Mouse (Mus musculus) intestine, embryonic 16.5 days (tissue): ENCODE measurements around the gene Ctnnbl1. TPM values are rescaled to one million over a fixed set of nuclear protein-coding genes. Genes with fewer than 3 reads are reported as not detected.

Source experiments
- ATAC-seq: fragments of 200-750 bp; cut with Nextera tagmentation; 2 replicates; pipeline ENCODE4 v1.8.0; 2017; ENCODE audit warnings: moderate TSS enrichment, moderate library complexity
- H3K27ac ChIP-seq: fragments of 300-500 bp; sonication (generic); 2 replicates; pipeline ENCODE4 v1.5.1; 2014; ENCODE audit warnings: mild to moderate bottlenecking, low read length
- H3K27me3 ChIP-seq: fragments of 300-500 bp; sonication (generic); replicated peaks from 2 replicates; pipeline ENCODE4 v1.6.1; 2014; ENCODE audit warnings: low read length, control low read depth, mixed read lengths; ENCODE audit not compliant: control insufficient read depth, insufficient read depth
- H3K36me3 ChIP-seq: fragments of 300-500 bp; sonication (generic); 2 replicates; pipeline ENCODE4 v1.6.1; 2014; ENCODE audit warnings: low read length, control low read depth; ENCODE audit not compliant: control insufficient read depth, insufficient read depth
- H3K4me1 ChIP-seq: fragments of 300-500 bp; sonication (generic); 2 replicates; pipeline ENCODE4 v1.6.1; 2014; ENCODE audit warnings: low read length, control low read depth, mixed read lengths; ENCODE audit not compliant: control insufficient read depth, insufficient read depth
- H3K4me2 ChIP-seq: fragments of 300-500 bp; sonication (generic); 2 replicates; pipeline ENCODE4 v1.6.1; 2014; ENCODE audit warnings: low read depth, low read length, control low read depth
- H3K4me3 ChIP-seq: fragments of 300-500 bp; sonication (generic); 2 replicates; pipeline ENCODE4 v1.5.1; 2014; ENCODE audit warnings: mild to moderate bottlenecking, low read length
- H3K9ac ChIP-seq: fragments of 300-500 bp; sonication (generic); 2 replicates; pipeline ENCODE4 v1.6.1; 2014; ENCODE audit warnings: low read depth, low read length
- H3K9me3 ChIP-seq: fragments of 300-500 bp; sonication (generic); 2 replicates; pipeline ENCODE4 v1.6.1; 2016; ENCODE audit warnings: low read length, control low read depth; ENCODE audit not compliant: control insufficient read depth
- WGBS: fragments of 180-500 bp; shearing (Covaris S2); extraction: QIAGEN DNeasy Blood & Tissue Kit; methylation state at CpG from one replicate; pipeline ENCODE4 v1.1.7; 2014; 5-methylcytosine and 5-hydroxymethylcytosine counted together
- polyA plus RNA-seq: library from polyadenylated mRNA; unstranded; fragments of >200 nt; fragmentation: Nextera tagmentation; extraction: Ambion mirVana; gene quantifications from 2 replicates; pipeline ENCODE4 v1.2.1, GENCODE M21; 2015

The Ctnnbl1 gene
- polyA plus RNA-seq, 1 experiment from 2014 or later: 48.2 TPM

GRCm38 (mm10) chr2:157810749-157811148, 73.5 kb downstream of the Ctnnbl1 start:
- no peak overlapping the region for H3K27ac ChIP-seq
- no peaks in the 10 kb centered on the region for H3K9me3 ChIP-seq
- no peak overlapping the region for H3K9ac ChIP-seq
- no peak overlapping the region for H3K4me3 ChIP-seq
- ATAC-seq: no peak
- H3K4me1 ChIP-seq: no peaks in the 10 kb centered on the region
- H3K27me3 ChIP-seq: no peaks in the 10 kb centered on the region
- 65% methylated on average over 1 of the region's 1 CpGs for WGBS
- H3K4me2 ChIP-seq: no peak overlapping the region
- no peaks in the 10 kb centered on the region for H3K36me3 ChIP-seq

- H3K36me3 ChIP-seq: no peaks in the 10 kb centered on the region
- no peak for ATAC-seq
- WGBS: 89% methylated on average over 4 of the region's 4 CpGs
- H3K27me3 ChIP-seq: no peaks in the 10 kb centered on the region
- no peak overlapping the region for H3K9ac ChIP-seq
- H3K4me3 ChIP-seq: no peak overlapping the region
- H3K4me1 ChIP-seq: no peaks in the 10 kb centered on the region
- no peak overlapping the region for H3K4me2 ChIP-seq
- no peaks in the 10 kb centered on the region for H3K9me3 ChIP-seq
- H3K27ac ChIP-seq: no peak overlapping the region
Observed at GRCm38 (mm10) chr2:157813121-157813520, 75.9 kb downstream of the Ctnnbl1 start.

DNA sequence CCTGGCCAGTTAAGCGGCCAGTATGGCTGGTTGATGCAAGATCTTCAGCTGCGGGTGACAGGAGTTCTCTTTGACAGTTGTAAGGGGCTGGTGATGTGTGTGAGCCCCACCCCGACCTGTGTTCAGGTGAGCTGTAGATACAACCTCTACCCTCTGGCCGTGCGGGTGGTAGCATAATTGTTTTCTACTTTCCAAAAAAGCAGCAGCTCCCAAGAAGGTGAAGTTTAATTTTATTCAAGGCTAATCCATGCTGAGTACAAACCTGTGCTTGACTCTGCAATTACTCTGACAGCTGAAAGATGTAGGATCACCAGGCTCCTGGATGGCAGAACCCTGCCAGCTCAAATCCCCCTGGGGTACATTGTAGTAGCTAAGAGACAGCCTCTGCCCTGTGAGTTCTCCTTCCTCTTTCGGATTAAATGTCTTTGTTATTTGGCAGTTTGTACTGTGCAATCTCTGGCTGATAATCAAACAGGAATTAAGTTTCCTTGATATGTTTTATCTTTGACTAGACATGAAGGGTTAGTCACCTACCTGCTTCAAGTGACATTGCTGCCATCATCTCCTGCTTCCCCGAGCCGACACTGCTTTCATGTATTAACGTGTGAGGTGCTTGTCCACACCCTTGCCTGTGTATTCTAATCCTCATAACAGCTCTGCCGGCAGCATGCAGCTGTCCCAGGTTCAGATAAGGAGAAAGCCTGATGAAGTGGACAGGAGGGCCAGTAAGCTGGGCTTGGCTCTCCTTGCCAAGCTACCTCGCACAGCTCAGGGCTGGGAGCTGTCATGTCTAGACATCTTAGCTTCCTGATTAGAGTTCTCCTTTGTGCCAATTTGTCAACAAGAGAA, 77.1 kb downstream of the Ctnnbl1 start:
- Histone ChIP-seq H3K27ac (no peak overlapping the region), H3K9ac (no peak overlapping the region), H3K4me2 (no peak overlapping the region), H3K9me3 (no peaks in the 10 kb centered on the region), H3K4me3 (no peak overlapping the region), H3K4me1 (no peaks in the 10 kb centered on the region), H3K27me3 (no peaks in the 10 kb centered on the region), H3K36me3 (no peaks in the 10 kb centered on the region)
- ATAC-seq: no peak
- WGBS: 68% methylated on average over 11 of the region's 11 CpGs

GRCm38 (mm10) chr2:157814965-157815283, 77.7 kb downstream of the Ctnnbl1 start:
- no peak overlapping the region for H3K4me2 ChIP-seq
- H3K4me3 ChIP-seq: no peak overlapping the region
- no peaks in the 10 kb centered on the region for H3K9me3 ChIP-seq
- no peak for ATAC-seq
- H3K9ac ChIP-seq: no peak overlapping the region
- no peaks in the 10 kb centered on the region for H3K27me3 ChIP-seq
- 88% methylated on average over 2 of the region's 2 CpGs for WGBS
- no peaks in the 10 kb centered on the region for H3K4me1 ChIP-seq
- H3K36me3 ChIP-seq: no peaks in the 10 kb centered on the region
- H3K27ac ChIP-seq: no peak overlapping the region

DNA sequence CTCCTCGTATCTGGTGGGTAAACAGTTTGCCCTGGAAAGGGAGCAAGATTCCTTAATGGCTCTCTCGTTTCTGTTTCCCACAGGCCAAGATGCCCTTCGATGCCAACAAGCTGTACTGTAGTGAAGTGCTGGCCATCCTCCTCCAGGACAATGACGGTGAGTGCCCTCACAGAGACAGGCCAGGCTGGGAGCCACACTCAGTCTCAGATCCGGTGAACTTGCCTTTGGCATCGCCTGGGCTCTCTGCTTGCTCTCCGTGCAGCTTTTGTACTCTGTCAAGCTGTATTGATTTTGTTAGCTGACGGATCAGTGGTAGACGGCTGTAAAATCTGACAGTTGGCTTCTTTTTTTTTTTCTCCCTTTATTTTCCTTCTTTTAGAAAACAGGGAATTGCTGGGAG, 80.5 kb downstream of the Ctnnbl1 start:
- Histone ChIP-seq H3K9ac (no peak overlapping the region), H3K4me3 (no peak overlapping the region), H3K4me1 (no peaks in the 10 kb centered on the region), H3K27me3 (no peaks in the 10 kb centered on the region), H3K36me3 (no peaks in the 10 kb centered on the region), H3K9me3 (no peaks in the 10 kb centered on the region), H3K4me2 (no peak overlapping the region), H3K27ac (no peak overlapping the region)
- 69% methylated on average over 9 of the region's 9 CpGs for WGBS
- no peak for ATAC-seq

DNA sequence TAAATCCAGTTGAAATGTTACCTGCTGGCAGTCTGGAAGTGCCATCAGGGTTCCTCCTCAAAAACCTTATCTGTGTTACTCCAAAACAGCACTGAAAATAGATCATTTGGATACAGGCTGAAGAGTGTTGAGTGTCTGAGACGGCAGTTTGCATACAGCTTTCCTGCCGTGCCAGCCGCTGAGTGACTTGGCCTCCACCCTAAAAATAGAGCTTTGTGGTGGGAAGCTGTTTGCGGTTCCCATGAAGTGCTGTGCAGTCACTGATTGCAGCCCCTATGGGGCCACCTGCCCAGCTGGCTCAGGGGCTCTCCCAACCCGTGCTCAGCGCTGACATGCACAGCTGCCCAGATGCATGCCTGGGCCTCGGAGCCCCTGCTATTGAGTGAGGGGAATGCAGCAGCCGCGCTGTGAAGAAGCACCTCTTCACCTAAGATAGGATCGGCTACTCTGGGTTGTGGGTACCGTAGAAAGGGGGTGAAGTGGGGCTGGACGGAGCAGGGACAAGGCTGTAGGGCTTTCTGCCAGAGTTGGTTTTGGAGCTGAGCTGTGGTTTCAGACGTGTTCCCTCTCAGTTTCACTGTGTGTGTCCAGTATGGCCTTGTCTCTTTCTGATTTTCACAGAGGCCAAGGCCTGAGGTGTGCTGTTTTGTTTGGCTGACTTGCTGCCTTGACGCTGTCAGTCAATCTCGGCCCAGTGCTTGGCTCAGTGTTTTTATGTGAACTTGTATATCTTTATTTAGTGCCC, 81.5 kb downstream of the Ctnnbl1 start:
- no peaks in the 10 kb centered on the region for H3K9me3 ChIP-seq
- 79% methylated on average over 15 of the region's 15 CpGs for WGBS
- H3K4me1 ChIP-seq: no peaks in the 10 kb centered on the region
- no peak overlapping the region for H3K4me3 ChIP-seq
- no peak for ATAC-seq
- H3K27ac ChIP-seq: no peak overlapping the region
- H3K9ac ChIP-seq: no peak overlapping the region
- H3K27me3 ChIP-seq: no peaks in the 10 kb centered on the region
- H3K36me3 ChIP-seq: no peaks in the 10 kb centered on the region
- no peak overlapping the region for H3K4me2 ChIP-seq

GRCm38 (mm10) chr2:157819401-157819800, 82.2 kb downstream of the Ctnnbl1 start:
- no peak for ATAC-seq
- Histone ChIP-seq H3K4me3 (no peak overlapping the region), H3K36me3 (no peaks in the 10 kb centered on the region), H3K4me1 (no peaks in the 10 kb centered on the region), H3K4me2 (no peak overlapping the region), H3K9ac (no peak overlapping the region), H3K9me3 (no peaks in the 10 kb centered on the region), H3K27me3 (no peaks in the 10 kb centered on the region), H3K27ac (no peak overlapping the region)
- 91% methylated on average over 12 of the region's 12 CpGs for WGBS

- ATAC-seq: no peak
- Histone ChIP-seq H3K36me3 (no peaks in the 10 kb centered on the region), H3K27ac (no peak overlapping the region), H3K27me3 (no peaks in the 10 kb centered on the region), H3K9me3 (no peaks in the 10 kb centered on the region), H3K4me1 (no peaks in the 10 kb centered on the region), H3K4me3 (no peak overlapping the region), H3K4me2 (no peak overlapping the region), H3K9ac (no peak overlapping the region)
- WGBS: 75% methylated on average over 4 of the region's 4 CpGs
Observed at GRCm38 (mm10) chr2:157821259-157821658, 84.1 kb downstream of the Ctnnbl1 start.

- H3K36me3 ChIP-seq: no peaks in the 10 kb centered on the region
- H3K9me3 ChIP-seq: no peaks in the 10 kb centered on the region
- no peak for ATAC-seq
- no peaks in the 10 kb centered on the region for H3K27me3 ChIP-seq
- 72% methylated on average over 3 of the region's 3 CpGs for WGBS
- no peak overlapping the region for H3K4me2 ChIP-seq
- no peak overlapping the region for H3K9ac ChIP-seq
- H3K4me3 ChIP-seq: no peak overlapping the region
- H3K27ac ChIP-seq: no peak overlapping the region
- H3K4me1 ChIP-seq: no peaks in the 10 kb centered on the region
Observed at GRCm38 (mm10) chr2:157823456-157823855, 86.3 kb downstream of the Ctnnbl1 start.
